Mouse (Mus musculus): ENCODE results near the gene Ifit1bl2. TPM values are rescaled to one million over a fixed set of nuclear protein-coding genes. Genes with fewer than 3 reads are reported as not detected.

Ifit1bl2 gene
- 0.27 and 0.51 TPM in 2 replicates for polyA plus RNA-seq (2011; ENCODE audit: insufficient read length, low read depth, missing spikeins)

DNA sequence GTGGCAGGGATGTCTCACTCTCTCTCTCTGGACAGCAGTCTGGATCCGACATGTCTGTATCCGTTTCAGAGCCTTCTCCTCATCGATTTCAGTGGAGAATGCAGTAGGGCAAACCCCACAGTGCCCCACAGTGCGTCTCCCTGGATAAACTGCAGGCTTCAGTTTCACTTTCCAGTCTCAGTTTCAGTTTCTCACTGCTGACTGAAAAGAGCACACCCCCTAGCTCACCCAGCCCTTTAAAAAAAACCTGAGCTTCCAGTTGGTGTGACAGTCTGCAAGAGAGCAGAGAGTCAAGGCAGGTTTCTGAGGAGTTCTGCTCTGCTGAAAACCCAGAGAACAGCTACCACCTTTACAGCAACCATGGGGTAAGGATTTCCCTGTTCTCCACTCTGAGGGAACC, at the start of gene Ifit1bl2, which contains the start of gene Ifit1:
TSS of gene Ifit1bl2 (minus strand) at position 121 of the 400 bp plus-strand sequence.
TSS of gene Ifit1 (plus strand) at position 249 of the 400 bp plus-strand sequence.
- no peak within 1 kb of the TSS for H3K27ac ChIP-seq (ENCODE audit: insufficient read depth, low read length)
- H3K4me1 ChIP-seq (ENCODE audit: control insufficient read depth, insufficient read depth, low read length): no peaks in the 10 kb centered on the region; the same call in 1 of the 2 replicates
- TF ChIP-seq POLR2A (IDR thresholded peaks at IDR 0.05; ENCODE audit: low read depth, low read length): no peak; the same call in 1 of the 2 replicates
- no peak for TF ChIP-seq CTCF (IDR thresholded peaks at IDR 0.05; ENCODE audit: borderline replicate concordance, insufficient read depth, low read length)
- peak within 1 kb of the TSS; percentile 18; the same call in 1 of the 2 replicates for H3K4me3 ChIP-seq (ENCODE audit: insufficient read depth, low read length)

DNA sequence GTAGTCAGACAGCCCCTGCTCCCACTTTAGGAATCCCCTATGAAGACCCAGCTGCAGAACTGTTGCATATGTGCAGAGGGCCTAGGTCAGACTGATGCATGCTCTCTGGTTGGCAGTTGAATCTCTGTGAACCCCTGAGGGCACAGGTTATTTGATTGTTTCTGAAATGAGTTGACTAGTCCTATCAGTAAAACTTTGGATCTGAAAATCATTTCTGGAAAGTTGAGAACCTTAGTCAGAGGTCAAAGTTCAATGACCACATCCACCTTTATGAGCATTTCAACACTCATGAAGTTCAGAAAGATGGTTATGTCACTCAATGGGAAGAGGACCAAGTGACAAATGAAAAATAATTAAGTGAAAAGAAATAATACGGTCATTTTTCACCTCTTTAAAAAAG, 45.0 kb upstream of the Ifit1bl2 start:
- H3K4me3 ChIP-seq (ENCODE audit: insufficient read depth, low read length): no peak overlapping the region
- H3K4me1 ChIP-seq (ENCODE audit: control insufficient read depth, insufficient read depth, low read length): no peaks in the 10 kb centered on the region
- TF ChIP-seq POLR2A (IDR thresholded peaks at IDR 0.05; ENCODE audit: low read depth, low read length): no peak
- TF ChIP-seq CTCF (IDR thresholded peaks at IDR 0.05; ENCODE audit: borderline replicate concordance, insufficient read depth, low read length): no peak
- H3K27ac ChIP-seq (ENCODE audit: insufficient read depth, low read length): no peak overlapping the region

DNA sequence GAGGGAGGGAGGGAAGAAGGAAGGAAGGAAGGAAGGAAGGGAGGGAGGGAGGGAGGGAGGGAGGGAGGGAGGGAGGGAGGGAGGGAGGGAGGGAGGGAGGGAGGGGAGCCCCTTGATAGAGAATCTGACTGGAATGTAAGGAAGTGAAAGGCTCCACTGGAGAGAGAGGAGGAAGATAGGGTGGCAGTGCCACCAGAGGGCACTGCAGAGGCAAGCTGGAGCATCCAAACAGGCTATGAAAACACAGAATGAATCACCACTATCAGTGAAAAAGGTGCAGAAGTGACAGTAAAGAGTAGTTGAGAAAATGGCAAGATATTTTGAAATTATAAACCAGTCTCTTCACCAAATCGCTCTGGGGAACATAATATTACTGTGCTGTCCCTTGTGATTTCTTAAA, 44.3 kb upstream of the Ifit1bl2 start:
- no peak overlapping the region for H3K4me3 ChIP-seq (ENCODE audit: insufficient read depth, low read length)
- no peak overlapping the region for H3K27ac ChIP-seq (ENCODE audit: insufficient read depth, low read length)
- TF ChIP-seq CTCF (IDR thresholded peaks at IDR 0.05; ENCODE audit: borderline replicate concordance, insufficient read depth, low read length) (peak; percentile 69), POLR2A (IDR thresholded peaks at IDR 0.05; ENCODE audit: low read depth, low read length) (no peak)
- no peaks in the 10 kb centered on the region for H3K4me1 ChIP-seq (ENCODE audit: control insufficient read depth, insufficient read depth, low read length)

DNA sequence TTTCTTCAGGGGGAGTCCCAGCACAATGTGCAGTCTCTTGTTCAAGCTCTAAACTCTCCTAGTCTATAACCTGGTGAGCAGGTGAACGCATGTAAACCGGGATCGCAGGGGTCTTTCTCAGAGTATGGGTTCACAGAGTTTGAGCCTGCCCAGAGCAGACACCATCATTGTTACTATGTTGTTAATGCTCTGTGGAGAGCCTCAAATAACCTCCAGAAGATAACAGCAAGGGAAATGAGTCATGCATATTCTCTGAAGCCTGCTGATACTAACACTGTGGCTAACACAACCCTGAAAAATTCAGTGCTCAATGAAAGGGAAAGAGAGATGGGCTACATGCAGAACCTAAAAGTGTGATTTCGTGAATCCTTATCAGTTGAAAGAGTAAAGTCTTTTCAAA, 37.9 kb upstream of the Ifit1bl2 start:
- Histone ChIP-seq H3K27ac (ENCODE audit: insufficient read depth, low read length) (no peak overlapping the region), H3K4me3 (ENCODE audit: insufficient read depth, low read length) (no peak overlapping the region), H3K4me1 (ENCODE audit: control insufficient read depth, insufficient read depth, low read length) (no peaks in the 10 kb centered on the region)
- no peak for TF ChIP-seq POLR2A (IDR thresholded peaks at IDR 0.05; ENCODE audit: low read depth, low read length)
- no peak for TF ChIP-seq CTCF (IDR thresholded peaks at IDR 0.05; ENCODE audit: borderline replicate concordance, insufficient read depth, low read length)

DNA sequence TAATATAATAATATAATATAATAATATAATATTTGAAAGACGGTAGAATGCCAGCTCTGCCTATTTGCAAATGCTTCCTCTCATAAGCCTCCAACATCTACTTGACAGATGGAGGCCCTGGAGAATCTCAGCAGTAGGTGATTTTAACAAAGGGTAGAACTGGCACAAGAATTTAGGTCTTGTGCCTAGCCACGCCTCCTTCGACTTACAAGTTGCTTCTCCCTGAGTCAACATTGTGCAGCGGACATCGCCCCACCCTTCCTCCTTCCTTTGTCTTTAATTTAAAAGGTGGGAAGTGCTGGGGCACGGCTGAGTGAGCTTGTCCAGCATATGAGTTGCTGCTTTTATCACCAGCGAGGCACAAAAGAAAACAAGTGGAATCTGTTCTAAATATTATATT, 32.9 kb upstream of the Ifit1bl2 start:
- H3K4me1 ChIP-seq (ENCODE audit: control insufficient read depth, insufficient read depth, low read length): no peaks in the 10 kb centered on the region

DNA sequence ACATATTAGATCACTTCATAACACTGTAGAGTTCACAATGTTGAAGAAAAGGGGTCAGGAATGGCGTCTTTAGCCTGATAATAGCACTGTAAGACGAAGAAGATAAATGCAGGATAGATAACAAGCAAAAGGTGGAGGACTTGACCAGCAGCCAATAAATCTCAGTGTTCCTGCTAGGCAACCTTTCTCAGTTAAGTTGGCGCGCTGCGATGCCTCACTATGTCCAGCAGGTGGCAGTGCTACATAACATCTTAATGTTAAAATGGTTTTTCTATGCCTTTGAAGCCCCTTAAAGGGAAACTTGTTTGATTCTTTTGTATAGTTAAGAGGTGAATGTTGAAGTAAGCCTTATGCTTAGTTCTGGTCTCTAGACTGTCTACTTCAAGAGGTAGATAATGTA, 25.6 kb upstream of the Ifit1bl2 start:
- Histone ChIP-seq H3K4me1 (ENCODE audit: control insufficient read depth, insufficient read depth, low read length) (no peaks in the 10 kb centered on the region), H3K4me3 (ENCODE audit: insufficient read depth, low read length) (no peak overlapping the region), H3K27ac (ENCODE audit: insufficient read depth, low read length) (no peak overlapping the region)
- peak; percentile 90; the same call in 1 of the 2 replicates for TF ChIP-seq CTCF (IDR thresholded peaks at IDR 0.05; ENCODE audit: borderline replicate concordance, insufficient read depth, low read length)
- no peak for TF ChIP-seq POLR2A (IDR thresholded peaks at IDR 0.05; ENCODE audit: low read depth, low read length)

More for the DNA sequence above, 32.9 kb upstream of the Ifit1bl2 start:
- TF ChIP-seq CTCF (IDR thresholded peaks at IDR 0.05; ENCODE audit: borderline replicate concordance, insufficient read depth, low read length) (no peak), POLR2A (IDR thresholded peaks at IDR 0.05; ENCODE audit: low read depth, low read length) (no peak)
- H3K27ac ChIP-seq (ENCODE audit: insufficient read depth, low read length): no peak overlapping the region
- no peak overlapping the region for H3K4me3 ChIP-seq (ENCODE audit: insufficient read depth, low read length)

DNA sequence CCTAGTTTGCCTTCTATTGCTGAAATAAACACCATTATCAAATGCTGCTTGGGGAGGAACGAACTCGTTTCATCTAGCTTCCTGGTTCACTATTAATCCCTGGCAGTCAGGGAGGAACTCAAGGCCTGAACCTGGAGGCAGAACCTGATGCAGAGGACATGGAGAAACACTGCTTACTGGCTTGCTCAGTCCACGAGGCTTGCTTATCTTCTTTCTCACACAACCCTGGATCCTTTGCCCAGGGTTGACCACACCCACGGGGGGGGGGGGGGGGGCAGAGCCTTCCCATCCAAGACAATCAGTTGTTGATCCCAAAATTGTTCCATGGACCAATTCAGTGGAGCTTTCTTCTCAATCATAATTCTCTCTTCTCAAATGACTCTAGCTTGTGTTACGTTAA, 22.2 kb upstream of the Ifit1bl2 start:
- TF ChIP-seq CTCF (IDR thresholded peaks at IDR 0.05; ENCODE audit: borderline replicate concordance, insufficient read depth, low read length): no peak
- Histone ChIP-seq H3K4me3 (ENCODE audit: insufficient read depth, low read length) (no peak overlapping the region), H3K27ac (ENCODE audit: insufficient read depth, low read length) (no peak overlapping the region), H3K4me1 (ENCODE audit: control insufficient read depth, insufficient read depth, low read length) (no peaks in the 10 kb centered on the region)

DNA sequence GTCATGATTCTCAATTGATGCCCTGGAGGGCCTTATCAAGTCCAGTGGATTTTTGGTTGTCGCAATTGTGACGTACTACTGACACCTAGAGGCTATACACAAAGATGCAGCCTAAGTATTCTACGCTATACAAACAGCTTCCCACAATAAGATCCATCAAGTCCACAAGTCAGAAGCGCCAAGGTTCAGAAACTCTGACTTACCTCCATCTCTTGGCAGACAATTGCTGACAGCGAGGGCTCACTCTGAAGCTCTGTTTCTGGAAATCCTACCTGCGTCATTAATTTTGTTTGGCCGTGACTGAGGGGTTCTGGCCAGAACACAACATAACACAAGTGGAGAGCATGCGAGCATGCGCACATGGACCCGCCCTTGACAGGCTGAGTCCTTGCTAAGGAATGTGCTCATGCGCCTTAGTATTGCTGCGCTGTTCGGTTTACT, 21.5 kb upstream of the Ifit1bl2 start:
- Histone ChIP-seq H3K4me1 (ENCODE audit: control insufficient read depth, insufficient read depth, low read length) (no peaks in the 10 kb centered on the region), H3K4me3 (ENCODE audit: insufficient read depth, low read length) (peak overlapping the region; percentile 57), H3K27ac (ENCODE audit: insufficient read depth, low read length) (no peak overlapping the region)
- TF ChIP-seq POLR2A (IDR thresholded peaks at IDR 0.05; ENCODE audit: low read depth, low read length): no peak
- no peak for TF ChIP-seq CTCF (IDR thresholded peaks at IDR 0.05; ENCODE audit: borderline replicate concordance, insufficient read depth, low read length)

DNA sequence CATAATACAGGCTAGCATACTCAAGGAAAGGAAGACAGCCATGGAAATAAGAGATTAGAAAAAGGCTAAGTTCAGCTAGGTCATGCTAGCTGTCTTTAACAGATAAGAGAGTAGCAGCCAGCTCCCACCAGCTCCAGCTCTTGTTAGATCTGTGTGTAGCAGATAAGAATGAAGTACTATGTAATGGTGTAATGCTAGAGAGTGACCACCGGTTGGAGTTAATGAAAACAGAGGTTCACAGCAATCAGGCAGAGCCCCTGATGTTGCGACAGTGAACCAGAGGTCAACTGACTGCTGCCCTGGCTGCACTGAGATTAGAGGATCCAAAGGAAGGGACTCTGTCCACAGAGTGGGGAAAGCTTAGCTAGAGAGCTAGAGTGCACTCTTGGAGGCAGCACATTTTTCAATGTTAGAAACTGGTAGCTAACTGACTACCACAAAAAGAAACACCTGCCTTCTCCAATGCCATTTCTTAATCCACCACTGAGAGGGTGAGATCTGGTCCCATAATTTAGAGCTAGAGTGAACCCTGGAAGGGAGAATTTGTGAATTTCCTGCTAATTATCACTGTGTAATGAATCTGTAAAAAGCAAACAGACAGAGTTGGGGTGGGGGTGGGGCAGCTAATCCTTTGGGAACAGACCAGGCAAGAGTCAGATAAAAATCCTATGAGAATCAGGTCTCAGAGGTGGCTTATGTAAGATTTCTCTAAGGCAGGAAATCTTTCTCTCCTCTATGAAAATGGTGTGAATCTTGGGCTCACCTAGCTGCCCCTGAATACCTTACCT, 16.2 kb upstream of the Ifit1bl2 start:
- TF ChIP-seq CTCF (IDR thresholded peaks at IDR 0.05; ENCODE audit: borderline replicate concordance, insufficient read depth, low read length): no peak
- TF ChIP-seq POLR2A (IDR thresholded peaks at IDR 0.05; ENCODE audit: low read depth, low read length): no peak
- Histone ChIP-seq H3K4me1 (ENCODE audit: control insufficient read depth, insufficient read depth, low read length) (no peaks in the 10 kb centered on the region), H3K4me3 (ENCODE audit: insufficient read depth, low read length) (no peak overlapping the region), H3K27ac (ENCODE audit: insufficient read depth, low read length) (no peak overlapping the region)

DNA sequence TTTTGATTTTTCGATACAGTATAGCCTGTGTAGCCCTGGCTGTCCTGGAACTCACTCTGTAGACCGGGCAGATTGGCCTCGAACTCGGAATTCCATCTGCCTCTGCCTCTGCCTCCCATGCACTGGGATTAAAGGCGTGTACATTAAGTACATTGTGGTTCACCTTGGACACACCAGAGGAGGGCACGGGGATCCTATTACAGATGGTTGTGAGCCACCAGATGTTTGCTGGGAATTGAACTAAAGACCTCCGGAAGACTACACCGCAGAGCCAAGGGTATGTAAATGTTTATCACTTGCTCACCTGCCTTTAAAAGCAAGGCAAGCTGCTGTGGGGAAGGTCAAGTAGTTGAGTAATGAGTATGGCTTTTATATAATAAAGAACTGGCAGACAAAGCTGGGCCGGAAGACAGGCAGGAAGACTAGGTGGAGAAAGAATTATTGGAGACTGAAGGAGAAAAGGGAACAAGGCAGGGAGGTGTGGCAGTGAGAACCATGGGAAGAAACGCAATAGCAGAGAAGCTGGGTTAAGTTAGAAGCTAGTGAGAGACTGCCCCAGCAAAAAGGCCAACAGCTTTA, 14.8 kb upstream of the Ifit1bl2 start:
- no peaks in the 10 kb centered on the region for H3K4me1 ChIP-seq (ENCODE audit: control insufficient read depth, insufficient read depth, low read length)
- no peak overlapping the region for H3K27ac ChIP-seq (ENCODE audit: insufficient read depth, low read length)
- TF ChIP-seq POLR2A (IDR thresholded peaks at IDR 0.05; ENCODE audit: low read depth, low read length) (no peak), CTCF (IDR thresholded peaks at IDR 0.05; ENCODE audit: borderline replicate concordance, insufficient read depth, low read length) (no peak)
- H3K4me3 ChIP-seq (ENCODE audit: insufficient read depth, low read length): no peak overlapping the region

Data from embryonic fibroblast, embryonic 13.5 days (primary cell).